25 mouse cellular contexts compared by ENCODE assay signal in genomic region chr11:61141693-61142092, GRCm38 (mm10). TPM values are rescaled to one million over a fixed set of nuclear protein-coding genes. Genes with fewer than 3 reads are reported as not detected.
A peak's percentile ranks its signal among the peaks of the same experiment; 100 is the strongest.
DNase-seq lines count a peak whose midpoint lies in the region; TF ChIP-seq lines count a peak whose summit lies in the region.
"Had no signal": no experiment of that assay in that cellular context is flagged by ENCODE, and none has a peak within 500 bp of the region (broad histone marks: within the 10 kb centered on the region; RNA-seq: fewer than 3 reads in every experiment).

No protein-coding gene starts in this region.

- no peaks in the 10 kb centered on the region for H3K79me2 ChIP-seq in MEL (ENCODE audit: control insufficient read depth, insufficient read depth, low read length, poor library complexity)

- peaks cover 7% of the 10 kb centered on the region; the same call in 1 of the 2 replicates for H3K4me1 ChIP-seq in spleen, adult 2 months (ENCODE audit: control insufficient read depth, insufficient read depth, insufficient read length)
- H3K4me1 ChIP-seq in MEL (ENCODE audit: control insufficient read depth in 1 of 2, insufficient read depth in 2 of 2, low read length in 2 of 2): peaks cover 4 to 17% of the 10 kb centered on the region in 2 experiments

- no peak for DNase-seq in spleen, adult 2 months (ENCODE audit: low read depth in 1 of 2, low spot score in 2 of 2)
- no peak for DNase-seq in spleen, adult 12 weeks (ENCODE audit: low spot score)
- DNase-seq in CD4-positive helper T cell, adult 2 months (ENCODE audit: low read depth, low spot score): peak; percentile 8
- peak; percentile 33 for DNase-seq in MEL (ENCODE audit: low read depth, low spot score)
- peak; percentile 30 for DNase-seq in splenic B cell, adult 2 months (ENCODE audit: low read depth, low spot score)
- no peak for DNase-seq in lung, postnatal 10 days
- no peak for DNase-seq in kidney, adult 11 months
- DNase-seq in layer of hippocampus, postnatal 10 days (ENCODE audit: low spot score in 2 of 2): no peak
- DNase-seq: adrenal gland, postnatal 10 days; adrenal gland, postnatal 36 days; cerebellum, adult 18-20 months; cerebellum, adult 9-10 months; cerebellum, postnatal 14 days; gastrocnemius, adult 2 months; gastrocnemius, postnatal 14 days; heart, postnatal 10 days; heart, postnatal 4 days had no signal

- peaks cover 1% of the 10 kb centered on the region; the same call in 1 of the 2 replicates for H3K36me3 ChIP-seq in spleen, adult 2 months (ENCODE audit: control insufficient read depth, insufficient read depth, low read length)
- H3K36me3 ChIP-seq in MEL (ENCODE audit: control insufficient read depth in 1 of 2, insufficient read depth in 2 of 2, low read length in 2 of 2): peaks cover 0 to 12% of the 10 kb centered on the region in 2 experiments; a peak in 2 of 4 replicates
- H3K36me3 ChIP-seq in splenic B cell, adult 2 months (ENCODE audit: control insufficient read depth, insufficient read depth, low read length, poor library complexity, severe bottlenecking): no peaks in the 10 kb centered on the region; the same call in 1 of the 2 replicates
- H3K36me3 ChIP-seq: forebrain, embryonic 10.5 days; heart, embryonic 12.5 days; heart, embryonic 15.5 days had no signal

- H3K27me3 ChIP-seq in spleen, adult 2 months (ENCODE audit: control insufficient read depth, insufficient read depth, low read length): no peaks in the 10 kb centered on the region
- H3K27me3 ChIP-seq in MEL (ENCODE audit: control insufficient read depth in 1 of 2, insufficient read depth in 2 of 2, low read length in 2 of 2): peaks cover 0 to 2% of the 10 kb centered on the region in 2 experiments; a peak in 1 of 4 replicates
- H3K27me3 ChIP-seq in splenic B cell, adult 2 months (ENCODE audit: control insufficient read depth, insufficient read depth, low read length, poor library complexity, severe bottlenecking): no peaks in the 10 kb centered on the region

- H3K4me3 ChIP-seq in spleen, adult 2 months (ENCODE audit: extremely low read depth, insufficient read depth, insufficient read length): no peak overlapping the region
- H3K4me3 ChIP-seq in MEL (ENCODE audit: control insufficient read depth in 1 of 2, insufficient read depth in 1 of 2, low read depth in 2 of 2, low read length in 2 of 2): no peak overlapping the region; a peak in 1 of 4 replicates
- H3K4me3 ChIP-seq: forebrain, embryonic 10.5 days; forebrain, embryonic 13.5 days; heart, embryonic 12.5 days had no signal

- peak overlapping the region; percentile 43; the same call in 1 of the 2 replicates for H3K27ac ChIP-seq in spleen, adult 2 months (ENCODE audit: insufficient read depth, low read length)
- no peak overlapping the region for H3K27ac ChIP-seq in MEL (ENCODE audit: control insufficient read depth, low read depth, low read length)
- H3K27ac ChIP-seq: forebrain, embryonic 10.5 days; forebrain, embryonic 13.5 days; gastrocnemius, adult 2 months; heart, embryonic 15.5 days; hindbrain, embryonic 14.5 days; hindbrain, postnatal 0 days had no signal

- no peak for TF ChIP-seq CTCF in spleen, adult 2 months (IDR thresholded peaks at IDR 0.05; ENCODE audit: extremely low read depth, insufficient read depth, insufficient read length, insufficient replicate concordance)
- no peak for TF ChIP-seq CTCF in MEL (IDR thresholded peaks at IDR 0.05 in 2 of 3, conservative IDR thresholded peaks at IDR 0.05 in 1 of 3; ENCODE audit: control insufficient read depth in 1 of 3, insufficient read depth in 1 of 3, low read depth in 2 of 3, low read length in 3 of 3, poor library complexity in 1 of 3, severe bottlenecking in 1 of 3)

- no peaks in the 10 kb centered on the region for H3K9me3 ChIP-seq in MEL (replicated peaks; ENCODE audit: insufficient read depth, low read length)
- H3K9me3 ChIP-seq: forebrain, embryonic 10.5 days; forebrain, embryonic 13.5 days; heart, embryonic 12.5 days; heart, embryonic 15.5 days had no signal

- TF ChIP-seq POLR2A in spleen, adult 2 months (IDR thresholded peaks at IDR 0.05; ENCODE audit: low read depth, low read length): no peak
- TF ChIP-seq POLR2A in MEL (IDR thresholded peaks at IDR 0.05; ENCODE audit: control insufficient read depth in 1 of 2, insufficient read depth in 1 of 2, low read depth in 1 of 2, low read length in 2 of 2, poor library complexity in 1 of 2): no peak

- peak overlapping the region; percentile 5 for H3K9ac ChIP-seq in MEL (ENCODE audit: control insufficient read depth, low read depth, low read length, poor library complexity, severe bottlenecking)
- H3K9ac ChIP-seq: forebrain, embryonic 13.5 days; heart, embryonic 12.5 days; heart, embryonic 15.5 days; hindbrain, embryonic 14.5 days had no signal

- WGBS in spleen, adult 2 months: 45% methylated on average over 2 of the region's 2 CpGs

- TF ChIP-seq EP300 in MEL (IDR thresholded peaks at IDR 0.05; ENCODE audit: low read depth in 1 of 2, low read length in 2 of 2): no peak

- no peak for TF ChIP-seq RAD21 in MEL (IDR thresholded peaks at IDR 0.05; ENCODE audit: low read depth, low read length)

TF ChIP-seq in MEL, 35 proteins besides CTCF, POLR2A, EP300 and RAD21:
- no peak for TF ChIP-seq POLR2AphosphoS5 (IDR thresholded peaks at IDR 0.05; ENCODE audit: borderline replicate concordance, low read depth, low read length)
- TF ChIP-seq ZMIZ1 (IDR thresholded peaks at IDR 0.05; ENCODE audit: low read depth, low read length): no peak

RNA-seq across cellular contexts. Expression of gene Tnfrsf13b, which starts 15.1 kb away (rescaled TPM):
- polyA plus RNA-seq in spleen, adult 2 months (2012; rRNA removed): 221 and 304 TPM in 2 replicates
- 7.7 and 11.9 TPM in 2 replicates for total RNA-seq in MEL (2012; rRNA removed)
- polyA plus RNA-seq in MEL (2012; ENCODE audit: insufficient read depth in 1 of 2, insufficient read length in 2 of 2, low read depth in 1 of 2, low replicate concordance in 2 of 2, missing spikeins in 1 of 2): 10 to 100 TPM in 1 of 2 experiments, not detected in 1; 17.9 TPM
- 1 to 10 TPM; 1.4 to 2.5 TPM for total RNA-seq in layer of hippocampus, postnatal 10 days (2021)
- polyA plus RNA-seq: C2C12, Patski had no signal

RNA-seq across cellular contexts. Expression of gene Usp22, which starts 33.2 kb away (rescaled TPM):
- polyA plus RNA-seq in spleen, adult 2 months (2012; rRNA removed): 17.5 and 22.2 TPM in 2 replicates
- total RNA-seq in MEL (2012; rRNA removed): 36.5 and 37.1 TPM in 2 replicates
- 100 to 1,000 TPM in 1 of 2 experiments, 10 to 100 TPM in 1; 36.9 to 646 TPM for polyA plus RNA-seq in MEL (2012; ENCODE audit: insufficient read depth in 1 of 2, insufficient read length in 2 of 2, low read depth in 1 of 2, low replicate concordance in 2 of 2, missing spikeins in 1 of 2)
- 100 to 1,000 TPM; 453 to 469 TPM for total RNA-seq in layer of hippocampus, postnatal 10 days (2021)

Comparison
In these comparisons a context has a peak if more than half of its experiments do, and no peak if none do; other contexts are left out.
1. DNase-seq: peak in CD4-positive helper T cell, adult 2 months (single experiment), MEL (single experiment) and splenic B cell, adult 2 months (single experiment); none in spleen, adult 2 months (0 of 2), spleen, adult 12 weeks (single experiment), lung, postnatal 10 days (single experiment), kidney, adult 11 months (single experiment) and layer of hippocampus, postnatal 10 days (0 of 2).
2. RNA of gene Usp22, which starts 33.2 kb away (total RNA-seq): 453 to 469 TPM in layer of hippocampus, postnatal 10 days; 36.5 to 37.1 TPM in MEL; every median in the first group is over 10 times any median in the second.